Mouse (Mus musculus) left cerebral cortex, postnatal 4 days (tissue): ENCODE data around the gene Gpr37l1. TPM values are rescaled to one million over a fixed set of nuclear protein-coding genes. Genes with fewer than 3 reads are reported as not detected.

Experiments used
- DNase-seq: peaks from one replicate; pipeline ENCODE4 v3.0.0-alpha.2; 2022
- intact Hi-C: fragments of 180-260 bp; cut with DNase I; formaldehyde crosslinking; loops from one replicate; pipeline ENCODE4 v1.15.1; 2025
- total RNA-seq, 2 experiments: library from RNA; stranded (reverse); gene quantifications; 2 replicates each; pipeline ENCODE4 v1.2.3; 2021

Gpr37l1 gene
- total RNA-seq, 2 experiments from 2014 or later, result 15.8 to 18.8 TPM

GRCm38 (mm10) chr1:135182975-135183374, 15.5 kb upstream of the Gpr37l1 start:
- intact Hi-C loops, result no loop called here
- no peak for DNase-seq

GRCm38 (mm10) chr1:135181880-135182623, 14.6 kb upstream of the Gpr37l1 start:
- intact Hi-C loops, result no loop called here
- peak; percentile 45 for DNase-seq

- no peak for DNase-seq
- intact Hi-C loops, result no loop called here
Measured at GRCm38 (mm10) chr1:135181275-135181674, 13.8 kb upstream of the Gpr37l1 start.

- intact Hi-C loops, result no loop called here
- no peak for DNase-seq
Measured at GRCm38 (mm10) chr1:135180830-135181229, 13.3 kb upstream of the Gpr37l1 start.

- no peak for DNase-seq
- intact Hi-C loops, result no loop called here
Measured at GRCm38 (mm10) chr1:135178863-135179262, 11.4 kb upstream of the Gpr37l1 start.

- DNase-seq, result no peak
- intact Hi-C loops, result no loop called here
Measured at GRCm38 (mm10) chr1:135177724-135178123, 10.2 kb upstream of the Gpr37l1 start.

- no peak for DNase-seq
- intact Hi-C loops, result no loop called here
Measured at GRCm38 (mm10) chr1:135175176-135175575, 7.7 kb upstream of the Gpr37l1 start.

GRCm38 (mm10) chr1:135173311-135173710, 5.8 kb upstream of the Gpr37l1 start:
- intact Hi-C loops, result loop anchor here (5.0 kb wide), 2 partner anchors 84 to 194 kb away; partner anchors contain the start of gene Elf3
- no peak for DNase-seq

- peak; percentile 73 for DNase-seq
- intact Hi-C loops, result loop anchor here (5.0 kb wide), 2 partner anchors 85 to 195 kb away; partner anchors contain the start of gene Elf3
Measured at GRCm38 (mm10) chr1:135171984-135172383, 4.5 kb upstream of the Gpr37l1 start.

- intact Hi-C loops, result loop anchor here (5.0 kb wide), 2 partner anchors 86 to 196 kb away; partner anchors contain the start of gene Elf3
- DNase-seq, result no peak
Measured at GRCm38 (mm10) chr1:135171202-135171601, 3.7 kb upstream of the Gpr37l1 start.

GRCm38 (mm10) chr1:135170299-135170698, 2.8 kb upstream of the Gpr37l1 start:
- no peak for DNase-seq
- intact Hi-C loops, result loop anchor here (5.0 kb wide), 2 partner anchors 87 to 197 kb away; partner anchors contain the start of gene Elf3

- intact Hi-C loops, result loop anchor here (5.0 kb wide), 2 partner anchors 88 to 198 kb away; partner anchors contain the start of gene Elf3
- peak; percentile 60 for DNase-seq
Measured at GRCm38 (mm10) chr1:135169556-135170224, 2.2 kb upstream of the Gpr37l1 start.

GRCm38 (mm10) chr1:135168453-135169200, 1.1 kb upstream of the Gpr37l1 start:
- intact Hi-C loops, result no loop called here
- DNase-seq, result no peak

- intact Hi-C loops, result no loop called here
- DNase-seq, result peak; percentile 74
Measured at GRCm38 (mm10) chr1:135162720-135163119, 4.8 kb downstream of the Gpr37l1 start.

GRCm38 (mm10) chr1:135160411-135161050, 7.0 kb downstream of the Gpr37l1 start:
- intact Hi-C loops, result no loop called here
- DNase-seq, result peak; percentile 45

- no peak for DNase-seq
- intact Hi-C loops, result no loop called here
Measured at GRCm38 (mm10) chr1:135159556-135160123, 7.8 kb downstream of the Gpr37l1 start.

GRCm38 (mm10) chr1:135159074-135159473, 8.4 kb downstream of the Gpr37l1 start:
- DNase-seq, result peak; percentile 73
- intact Hi-C loops, result no loop called here

- peak; percentile 82 for DNase-seq
- intact Hi-C loops, result no loop called here
Measured at GRCm38 (mm10) chr1:135158633-135159032, 8.8 kb downstream of the Gpr37l1 start.

GRCm38 (mm10) chr1:135156300-135156699, 11.2 kb downstream of the Gpr37l1 start:
- no peak for DNase-seq
- intact Hi-C loops, result no loop called here

GRCm38 (mm10) chr1:135154411-135154959, 13.0 kb downstream of the Gpr37l1 start:
- intact Hi-C loops, result no loop called here
- DNase-seq, result peak; percentile 73
